Mouse (Mus musculus) lung, adult 18-20 months (tissue): ENCODE measurements around the gene Wnt5a.

ENCODE experiments used
- DNase-seq, 2 experiments: peaks; one replicate each; pipeline ENCODE4 v3.0.0; 2022; ENCODE audit warnings: mixed read lengths in 2 of 2

Gene Wnt5a

DNA sequence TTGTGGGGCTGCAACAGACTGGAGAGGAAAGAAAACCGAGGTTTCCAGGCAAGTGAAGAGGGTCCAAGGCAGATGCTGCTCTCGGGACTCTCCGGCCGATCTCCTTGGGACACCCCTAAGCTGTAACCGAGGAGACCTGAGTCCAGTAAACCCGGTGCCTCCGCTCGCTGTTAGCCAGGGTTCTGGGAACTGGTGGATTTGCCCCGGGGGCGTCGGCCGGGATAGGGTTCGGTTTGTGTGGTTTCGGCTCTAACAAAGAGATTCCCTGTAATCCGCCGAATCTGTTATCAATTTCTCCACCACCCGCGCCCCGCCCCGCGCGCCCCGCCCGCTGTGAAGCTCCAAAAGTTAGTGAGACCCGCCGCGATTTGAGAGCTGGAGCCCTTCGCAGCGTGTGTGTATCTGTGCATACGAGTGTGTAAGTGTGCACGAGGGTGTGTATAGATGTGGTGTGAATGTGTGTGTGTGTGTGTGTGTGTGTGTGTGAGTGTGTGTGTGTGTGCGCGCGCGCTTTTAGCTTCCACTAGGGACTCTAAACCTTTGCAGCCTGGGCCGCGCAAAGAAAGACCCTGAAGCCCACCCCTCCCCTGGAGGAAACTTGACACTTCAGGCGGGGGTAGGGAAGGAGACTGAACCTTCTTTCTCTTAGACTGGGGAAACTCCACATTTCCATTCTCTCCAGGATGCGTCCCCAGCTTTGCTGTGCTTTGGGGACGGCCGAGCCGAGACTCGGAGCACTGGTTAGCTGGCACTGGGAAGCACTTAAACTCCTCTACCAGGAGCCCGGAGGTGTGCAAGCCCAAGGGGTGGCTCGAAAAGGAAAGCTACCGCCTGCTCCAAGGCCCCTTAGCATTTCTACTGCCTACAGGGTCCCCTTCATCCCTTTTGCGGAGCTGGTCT is 5.1 kb downstream of the Wnt5a start:
- no peak for DNase-seq

GRCm38 (mm10) chr14:28510341-28511028 is 5.9 kb downstream of the Wnt5a start:
- DNase-seq, result no peak

DNA sequence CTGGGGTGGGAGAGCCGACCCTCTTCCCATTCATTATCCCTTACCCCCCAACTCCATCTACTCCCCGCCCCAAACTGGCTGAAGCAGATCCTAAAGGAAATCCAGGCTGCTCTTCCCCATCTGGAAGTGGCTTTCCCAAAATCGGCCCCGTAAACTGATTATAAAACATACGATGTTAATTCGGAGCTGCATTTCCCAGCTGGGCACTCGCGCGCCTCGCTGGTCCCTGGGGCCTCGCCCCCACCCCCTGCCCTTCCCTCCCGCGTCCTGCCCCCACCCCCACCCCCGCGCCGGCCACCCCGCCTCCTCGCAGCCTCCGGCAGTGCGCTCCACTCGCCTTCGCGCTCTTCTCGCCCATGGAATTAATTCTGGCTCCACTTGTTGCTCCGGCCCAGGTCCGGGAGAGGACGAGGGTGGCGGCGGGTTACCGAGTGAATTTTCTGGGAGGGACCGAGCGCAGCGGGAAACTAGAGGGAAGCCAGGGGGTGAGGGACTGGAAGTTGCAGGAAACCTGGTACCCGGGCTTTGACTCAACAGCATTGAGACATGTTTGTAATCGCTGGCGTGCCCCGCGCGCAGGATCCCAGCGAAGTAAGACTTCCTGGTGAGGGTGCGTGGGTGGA is 6.6 kb downstream of the Wnt5a start:
- peak in 1 of 2 experiments; percentile 5 for DNase-seq

DNA sequence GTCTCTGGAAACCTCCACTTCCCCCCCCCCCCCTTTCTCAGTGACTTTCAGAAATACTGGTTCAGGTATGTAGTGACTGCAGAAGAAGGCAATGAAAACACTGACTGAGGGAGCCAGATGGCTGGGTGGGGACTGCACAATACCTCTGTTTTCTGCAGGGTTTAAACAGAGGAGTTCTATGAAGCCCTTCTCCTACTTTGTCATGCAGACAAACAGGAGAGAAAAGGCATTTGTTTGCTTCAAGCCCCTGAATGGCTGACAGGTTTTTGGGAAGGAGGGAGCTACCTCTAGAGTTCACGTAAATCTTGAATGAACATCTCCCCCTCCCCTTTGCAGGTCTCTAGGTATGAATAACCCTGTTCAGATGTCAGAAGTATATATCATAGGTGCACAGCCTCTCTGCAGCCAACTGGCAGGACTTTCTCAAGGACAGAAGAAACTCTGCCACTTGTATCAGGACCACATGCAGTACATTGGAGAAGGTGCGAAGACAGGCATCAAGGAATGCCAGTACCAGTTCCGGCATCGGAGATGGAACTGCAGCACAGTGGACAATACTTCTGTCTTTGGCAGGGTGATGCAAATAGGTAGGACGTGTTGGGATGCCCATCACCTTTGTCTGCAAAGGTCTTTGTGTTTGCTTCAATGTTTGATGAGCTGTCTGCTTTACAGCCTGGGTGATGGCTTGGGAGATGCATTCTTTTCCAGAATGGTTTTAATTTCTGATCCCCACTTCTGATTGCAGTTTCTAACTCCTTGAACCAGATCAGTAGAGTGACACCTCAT is 8.4 kb downstream of the Wnt5a start:
- DNase-seq, result no peak

DNA sequence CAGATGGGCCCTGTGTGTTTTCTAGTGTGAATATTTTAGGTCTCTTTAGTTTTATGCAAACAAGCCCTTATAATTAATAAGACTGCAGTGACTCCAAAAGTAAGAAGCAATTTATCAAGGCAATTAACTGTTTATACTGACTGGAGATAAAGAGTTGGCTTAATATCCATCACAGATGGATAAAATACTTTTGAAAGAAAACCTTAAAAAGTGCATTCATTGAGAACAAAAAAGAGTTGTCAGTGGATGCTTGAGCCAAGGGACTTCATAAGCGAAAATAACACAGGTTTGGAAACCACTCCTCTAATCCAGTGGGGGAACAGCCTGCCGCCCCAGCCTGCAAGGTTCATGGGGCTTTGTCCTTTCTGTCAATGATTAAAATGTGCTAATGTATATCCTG is 9.6 kb downstream of the Wnt5a start:
- DNase-seq, result no peak

GRCm38 (mm10) chr14:28515331-28515730 is 10.8 kb downstream of the Wnt5a start:
- DNase-seq, result no peak

- no peak for DNase-seq
Observed at GRCm38 (mm10) chr14:28517631-28518560, 13.3 kb downstream of the Wnt5a start.

- DNase-seq, result no peak
Observed at GRCm38 (mm10) chr14:28521106-28521505, 16.6 kb downstream of the Wnt5a start.

DNA sequence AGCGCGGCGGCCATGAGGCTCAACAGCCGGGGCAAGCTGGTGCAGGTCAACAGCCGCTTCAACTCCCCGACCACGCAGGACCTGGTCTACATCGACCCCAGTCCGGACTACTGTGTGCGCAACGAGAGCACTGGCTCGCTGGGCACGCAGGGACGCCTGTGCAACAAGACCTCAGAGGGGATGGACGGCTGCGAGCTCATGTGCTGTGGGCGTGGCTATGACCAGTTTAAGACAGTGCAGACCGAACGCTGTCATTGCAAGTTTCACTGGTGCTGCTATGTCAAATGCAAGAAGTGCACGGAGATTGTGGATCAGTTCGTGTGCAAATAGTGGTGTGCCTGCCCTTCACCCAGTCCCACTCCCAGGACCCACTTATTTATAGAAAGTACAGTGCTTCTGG is 18.1 kb downstream of the Wnt5a start:
- DNase-seq, result no peak

DNA sequence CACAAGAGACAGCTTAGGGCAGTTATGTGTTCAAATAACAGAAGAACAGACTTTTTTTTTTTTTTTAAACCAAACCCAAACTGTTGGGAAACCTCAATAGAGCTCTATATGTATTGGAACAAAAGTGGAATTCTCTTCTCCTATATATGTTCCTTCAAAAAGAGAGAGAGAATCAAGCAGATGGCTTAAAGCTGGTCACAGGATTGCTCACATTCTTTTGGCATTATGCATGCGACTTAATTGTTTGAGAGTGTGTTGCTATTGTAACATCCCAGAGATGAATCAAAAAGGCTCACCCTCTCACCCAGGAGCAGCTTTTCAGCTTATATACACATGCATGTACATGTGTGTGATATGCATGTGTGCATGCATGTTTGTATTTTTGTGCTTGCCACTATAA is 21.0 kb downstream of the Wnt5a start:
- DNase-seq, result no peak

DNA sequence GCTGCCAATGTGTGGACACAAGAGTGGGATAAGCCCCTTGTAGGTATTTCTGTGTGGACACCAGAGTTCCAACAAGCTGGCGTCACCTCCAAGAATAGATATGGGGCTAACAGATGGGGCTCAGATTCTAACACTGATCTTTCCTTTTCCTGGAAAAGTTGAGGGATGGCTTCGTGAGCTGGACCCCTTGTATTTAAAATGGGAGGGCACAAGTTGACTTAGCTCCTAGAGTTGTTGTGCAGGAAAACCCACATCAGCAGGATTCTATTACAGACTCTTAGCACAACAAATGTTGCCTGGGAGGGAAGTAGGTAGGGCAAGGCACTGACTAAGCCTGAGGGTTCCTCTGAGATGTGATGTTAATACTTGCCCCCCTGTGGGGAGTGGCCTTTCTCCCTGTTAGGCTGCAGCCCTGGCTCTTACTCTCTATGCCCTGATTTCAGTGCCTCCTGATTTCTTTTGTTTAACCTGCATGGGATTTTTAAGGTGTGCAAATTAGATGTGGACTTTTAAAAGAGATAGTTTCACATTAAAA is 23.7 kb downstream of the Wnt5a start:
- no peak for DNase-seq

DNA sequence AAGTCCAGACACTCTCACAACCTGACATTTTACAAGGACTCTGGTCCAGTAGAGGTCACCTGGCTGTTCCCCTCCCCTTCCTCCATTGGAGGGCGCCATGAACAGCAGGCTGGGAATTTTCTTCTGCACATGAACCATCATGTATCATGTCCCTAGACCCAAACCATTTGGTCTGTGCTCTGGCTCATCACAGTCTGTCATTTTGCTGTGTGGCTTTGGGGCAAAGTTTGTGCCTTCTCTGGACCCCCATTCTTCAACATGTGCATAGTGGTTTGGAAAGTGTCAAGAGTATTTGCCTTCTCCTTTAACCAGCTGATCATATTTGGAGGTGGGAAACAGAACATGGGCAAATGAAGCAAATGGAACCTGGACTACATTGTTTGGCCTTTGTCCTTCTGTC is 27.0 kb downstream of the Wnt5a start:
- no peak for DNase-seq

DNA sequence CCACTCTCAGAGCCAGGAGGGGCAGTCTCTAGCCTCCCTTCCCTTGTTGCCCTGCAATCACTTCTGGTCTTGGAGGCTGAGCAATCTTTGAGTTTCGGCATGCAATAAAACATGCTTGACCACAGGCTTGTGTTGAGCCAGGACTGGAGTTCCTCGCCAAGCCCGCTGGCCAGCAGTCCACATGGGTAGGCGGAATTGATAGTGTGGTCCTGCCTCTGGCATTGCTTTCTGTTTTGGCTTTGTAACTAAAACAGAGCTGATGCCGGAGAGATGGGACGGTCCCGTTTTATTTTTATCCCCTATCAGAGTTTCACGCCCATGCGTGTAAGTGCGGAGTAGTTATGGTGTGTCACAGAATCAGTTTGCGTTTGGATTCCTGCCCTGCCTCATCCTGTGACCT is 28.4 kb downstream of the Wnt5a start:
- peak; percentile 39 to 51 for DNase-seq

- no peak for DNase-seq
Observed at GRCm38 (mm10) chr14:28533876-28534275, 29.3 kb downstream of the Wnt5a start.

GRCm38 (mm10) chr14:28535814-28536213 is 31.3 kb downstream of the Wnt5a start:
- DNase-seq, result peak in 1 of 2 experiments; percentile 8

- no peak for DNase-seq
Observed at GRCm38 (mm10) chr14:28539577-28539976, 35.0 kb downstream of the Wnt5a start.

- DNase-seq, result no peak
Observed at GRCm38 (mm10) chr14:28542117-28542741, 37.7 kb downstream of the Wnt5a start.

DNA sequence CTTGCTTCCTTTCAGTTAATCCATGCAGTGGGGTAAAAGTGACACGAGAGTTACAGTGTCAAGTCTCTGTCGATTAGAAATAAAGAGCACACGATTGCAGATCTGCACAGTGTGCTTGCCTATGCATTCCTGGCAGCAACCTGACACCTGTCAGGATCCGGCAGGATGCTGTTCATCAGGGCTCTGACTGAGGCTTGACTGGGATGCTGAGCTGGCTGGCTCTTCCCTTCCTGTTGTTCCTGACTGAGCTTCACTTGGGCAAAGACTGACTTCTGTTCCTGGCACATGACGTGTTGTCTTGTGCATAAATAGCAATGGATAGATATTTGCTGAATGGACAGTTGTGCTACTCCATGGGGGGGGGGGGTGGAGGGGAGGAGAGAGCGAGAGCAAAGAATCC is 57.3 kb downstream of the Wnt5a start:
- no peak for DNase-seq
